Mouse (Mus musculus) MEL (cell line): ENCODE data around the gene Gm28635. TPM values are rescaled to one million over a fixed set of nuclear protein-coding genes. Genes with fewer than 3 reads are reported as not detected.

Experiments used
- DNase-seq: peaks from one replicate; pipeline ENCODE4 v3.0.0; 2011; ENCODE audit warnings: low read depth, low spot score
- H3K27ac ChIP-seq: 2 replicates; pipeline ENCODE4 v1.5.1; 2012; ENCODE audit warnings: low read depth, mild to moderate bottlenecking, control low read depth, low read length, moderate library complexity; ENCODE audit not compliant: control insufficient read depth
- H3K27me3 ChIP-seq, 2 experiments: fragments of 150-350 bp in 1 of 2; sonication (generic) in 1 of 2; 2 replicates each; pipeline ENCODE4 v1.6.1; 2012; ENCODE audit warnings: low read length in 2 of 2, mild to moderate bottlenecking in 2 of 2, improper control_type of control experiment in 1 of 2, moderate library complexity in 1 of 2; ENCODE audit not compliant: insufficient read depth in 2 of 2, control insufficient read depth in 1 of 2
- H3K36me3 ChIP-seq, 2 experiments: 2 replicates each; pipeline ENCODE4 v1.6.1; 2012 to 2014; ENCODE audit warnings: low read length in 2 of 2, improper control_type of control experiment in 1 of 2, inconsistent platforms in 1 of 2, mild to moderate bottlenecking in 1 of 2; ENCODE audit not compliant: insufficient read depth in 2 of 2, control insufficient read depth in 1 of 2
- H3K4me1 ChIP-seq, 2 experiments: fragments of 150-350 bp in 1 of 2; sonication (generic) in 1 of 2; 2 replicates each; pipeline ENCODE4 v1.6.1; 2012; ENCODE audit warnings: low read length in 2 of 2, improper control_type of control experiment in 1 of 2, mild to moderate bottlenecking in 1 of 2; ENCODE audit not compliant: insufficient read depth in 2 of 2, control insufficient read depth in 1 of 2
- H3K4me3 ChIP-seq, 2 experiments: fragments of 150-350 bp in 1 of 2; sonication (generic) in 1 of 2; 2 replicates each; pipeline ENCODE4 v1.5.1; 2012; ENCODE audit warnings: low read depth in 2 of 2, low read length in 2 of 2, mild to moderate bottlenecking in 2 of 2, moderate library complexity in 2 of 2, control low read depth in 1 of 2, improper control_type of control experiment in 1 of 2; ENCODE audit not compliant: control insufficient read depth in 1 of 2, insufficient read depth in 1 of 2
- H3K79me2 ChIP-seq: 2 replicates; pipeline ENCODE4 v1.6.1; 2012; ENCODE audit warnings: mild to moderate bottlenecking, low read length, moderate library complexity; ENCODE audit not compliant: control insufficient read depth, poor library complexity, insufficient read depth
- H3K9ac ChIP-seq: 2 replicates; pipeline ENCODE4 v1.6.1; 2012; ENCODE audit warnings: low read depth, mild to moderate bottlenecking, control low read depth, low read length, moderate library complexity; ENCODE audit not compliant: control insufficient read depth, poor library complexity, severe bottlenecking
- H3K9me3 ChIP-seq: fragments of 150-350 bp; sonication (generic); replicated peaks from 2 replicates; pipeline ENCODE4 v1.6.1; 2012; ENCODE audit warnings: mild to moderate bottlenecking, low read length, improper control_type of control experiment, moderate library complexity; ENCODE audit not compliant: insufficient read depth
- CHD2 ChIP-seq: IDR thresholded peaks from 2 replicates; pipeline ENCODE4 v1.6.1; 2011; ENCODE audit warnings: low read length, improper control_type of control experiment
- CTCF ChIP-seq, 3 experiments: IDR thresholded peaks in 2 of 3; conservative IDR thresholded peaks in 1 of 3; 2 replicates each; pipeline ENCODE4 v1.5.1; 2011 to 2012; ENCODE audit warnings: low read length in 3 of 3, low read depth in 2 of 3, mild to moderate bottlenecking in 2 of 3, improper control_type of control experiment in 1 of 3, inconsistent platforms in 1 of 3, mixed read lengths in 1 of 3, moderate library complexity in 1 of 3; ENCODE audit not compliant: control insufficient read depth in 1 of 3, insufficient read depth in 1 of 3, poor library complexity in 1 of 3, severe bottlenecking in 1 of 3
- E2F4 ChIP-seq: IDR thresholded peaks from 2 replicates; pipeline ENCODE4 v1.6.1; 2011; ENCODE audit warnings: low read depth, low read length, improper control_type of control experiment, borderline replicate concordance
- ELF1 ChIP-seq: IDR thresholded peaks from 2 replicates; pipeline ENCODE4 v1.6.1; 2014; ENCODE audit warnings: low read depth, mild to moderate bottlenecking, inconsistent platforms, low read length, improper control_type of control experiment, moderate library complexity
- GABPA ChIP-seq: IDR thresholded peaks from 2 replicates; pipeline ENCODE4 v1.6.1; 2012; ENCODE audit warnings: low read depth, mild to moderate bottlenecking, inconsistent platforms, low read length, improper control_type of control experiment, moderate library complexity
- HCFC1 ChIP-seq: IDR thresholded peaks from 2 replicates; pipeline ENCODE4 v1.6.1; 2012; ENCODE audit warnings: low read depth, mild to moderate bottlenecking, inconsistent platforms, low read length, improper control_type of control experiment, moderate library complexity
- MAFK ChIP-seq: IDR thresholded peaks from 2 replicates; pipeline ENCODE4 v1.6.1; 2011; ENCODE audit warnings: low read depth, mild to moderate bottlenecking, low read length, improper control_type of control experiment, borderline replicate concordance
- MEF2A ChIP-seq: IDR thresholded peaks from 2 replicates; pipeline ENCODE4 v1.6.1; 2014; ENCODE audit warnings: low read depth, mild to moderate bottlenecking, inconsistent platforms, low read length, improper control_type of control experiment; ENCODE audit not compliant: poor library complexity, insufficient replicate concordance, severe bottlenecking; ENCODE audit errors: extremely low read depth
- MXI1 ChIP-seq: IDR thresholded peaks from 2 replicates; pipeline ENCODE4 v1.6.1; 2011; ENCODE audit warnings: mild to moderate bottlenecking, low read depth, low read length, improper control_type of control experiment
- MYB ChIP-seq: IDR thresholded peaks from 2 replicates; pipeline ENCODE4 v1.6.1; 2011; ENCODE audit warnings: mild to moderate bottlenecking, low read depth, low read length, improper control_type of control experiment
- MYC ChIP-seq: IDR thresholded peaks from 2 replicates; pipeline ENCODE4 v1.6.1; 2011; ENCODE audit warnings: low read depth, mild to moderate bottlenecking, low read length, improper control_type of control experiment, moderate library complexity
- RAD21 ChIP-seq: IDR thresholded peaks from 2 replicates; pipeline ENCODE4 v1.6.1; 2011; ENCODE audit warnings: mild to moderate bottlenecking, low read depth, low read length, improper control_type of control experiment
- RCOR1 ChIP-seq: IDR thresholded peaks from 2 replicates; pipeline ENCODE4 v1.6.1; 2012; ENCODE audit warnings: low read depth, mild to moderate bottlenecking, inconsistent platforms, low read length, improper control_type of control experiment
- TAL1 ChIP-seq: IDR thresholded peaks from 2 replicates; pipeline ENCODE4 v1.6.1; 2012; ENCODE audit warnings: mild to moderate bottlenecking, inconsistent platforms, low read length, moderate library complexity, mixed read lengths
- TBP ChIP-seq: IDR thresholded peaks from 2 replicates; pipeline ENCODE4 v1.8.0; 2011; ENCODE audit warnings: low read depth, low read length, improper control_type of control experiment
- TCF12 ChIP-seq: IDR thresholded peaks from 2 replicates; pipeline ENCODE4 v1.6.1; 2014; ENCODE audit warnings: low read depth, mild to moderate bottlenecking, inconsistent platforms, low read length, improper control_type of control experiment, moderate library complexity
- ZC3H11A ChIP-seq: IDR thresholded peaks from 2 replicates; pipeline ENCODE4 v1.6.1; 2012; ENCODE audit warnings: low read depth, mild to moderate bottlenecking, inconsistent platforms, low read length, improper control_type of control experiment
- ZKSCAN1 ChIP-seq: IDR thresholded peaks from 2 replicates; pipeline ENCODE4 v1.6.1; 2012; ENCODE audit warnings: low read depth, mild to moderate bottlenecking, inconsistent platforms, low read length, improper control_type of control experiment, moderate library complexity
- ZMIZ1 ChIP-seq: IDR thresholded peaks from 2 replicates; pipeline ENCODE4 v1.6.1; 2012; ENCODE audit warnings: low read depth, mild to moderate bottlenecking, inconsistent platforms, low read length, improper control_type of control experiment, moderate library complexity
- polyA plus RNA-seq, 2 experiments: library from polyadenylated mRNA; stranded (reverse) in 1 of 2; unstranded in 1 of 2; fragments of >175 nt in 1 of 2; fragments of >200 nt in 1 of 2; gene quantifications; 2 replicates each; pipeline versions ENCODE4 v1.2.1 to v1.2.4; 2012; ENCODE audit warnings: low replicate concordance in 2 of 2, low read depth in 1 of 2; ENCODE audit not compliant: insufficient read length in 2 of 2, insufficient read depth in 1 of 2, missing spikeins in 1 of 2
- total RNA-seq: library from RNA; depleted of rRNA; stranded (reverse); fragments of 300-350 nt; gene quantifications from 2 replicates; pipeline ENCODE4 v1.2.3, GENCODE M21; 2012

Gm28635 gene
- total and polyA plus RNA-seq, 3 experiments: 0.19 TPM; not detected in 2

- Histone ChIP-seq H3K27ac (no peak overlapping the region), H3K79me2 (no peaks in the 10 kb centered on the region), H3K4me1 (no peaks in the 10 kb centered on the region), H3K27me3 (no peaks in the 10 kb centered on the region), H3K36me3 (peaks cover 0 to 5% of the 10 kb centered on the region in 2 experiments; a peak in 2 of 4 replicates), H3K9me3 (no peaks in the 10 kb centered on the region), H3K9ac (no peak overlapping the region), H3K4me3 (no peak overlapping the region)
- DNase-seq: no peak
- no peak for TF ChIP-seq CHD2
- TF ChIP-seq ZKSCAN1: no peak
- no peak for TF ChIP-seq MYC
- TF ChIP-seq GABPA: no peak
- TF ChIP-seq ZC3H11A: no peak
- no peak for TF ChIP-seq TAL1
- no peak for TF ChIP-seq MEF2A
- no peak for TF ChIP-seq E2F4
- no peak for TF ChIP-seq MAFK
- no peak for TF ChIP-seq ELF1
- TF ChIP-seq ZMIZ1: no peak
Measured at GRCm38 (mm10) chr2:84599270-84599888, 78.5 kb downstream of the Gm28635 start.

DNA sequence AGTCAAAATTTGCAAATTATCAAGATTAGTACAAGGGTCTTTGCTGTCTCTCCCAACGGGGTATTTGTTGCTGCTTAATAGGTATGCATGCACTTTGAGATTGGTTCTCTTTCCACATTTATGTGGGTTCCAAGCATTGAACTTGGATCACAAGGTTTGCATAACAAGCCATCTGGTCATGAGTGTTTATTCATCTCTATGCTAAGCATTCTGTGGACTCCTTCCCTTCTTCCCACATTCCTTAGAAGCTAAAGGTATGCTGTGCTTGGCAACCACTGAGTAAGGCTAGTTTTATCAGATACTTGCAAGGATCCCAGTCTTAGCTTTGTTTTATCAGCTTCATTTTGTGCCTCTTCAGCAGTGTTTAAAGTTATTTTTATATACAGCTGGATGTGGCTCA lies 80.7 kb downstream of the Gm28635 start:
- Histone ChIP-seq H3K4me3 (no peak overlapping the region), H3K27ac (no peak overlapping the region), H3K9me3 (no peaks in the 10 kb centered on the region), H3K79me2 (no peaks in the 10 kb centered on the region), H3K27me3 (no peaks in the 10 kb centered on the region), H3K9ac (no peak overlapping the region), H3K36me3 (no peaks in the 10 kb centered on the region), H3K4me1 (no peaks in the 10 kb centered on the region)
- no peak for TF ChIP-seq MAFK
- no peak for TF ChIP-seq ZC3H11A
- no peak for TF ChIP-seq MXI1
- TF ChIP-seq TCF12: no peak
- TF ChIP-seq MEF2A: no peak
- TF ChIP-seq RAD21: no peak
- no peak for TF ChIP-seq CTCF (IDR thresholded peaks at IDR 0.05 in 2 of 3, conservative IDR thresholded peaks at IDR 0.05 in 1 of 3; ENCODE audit: control insufficient read depth in 1 of 3, insufficient read depth in 1 of 3, low read depth in 2 of 3, low read length in 3 of 3, poor library complexity in 1 of 3, severe bottlenecking in 1 of 3)
- no peak for TF ChIP-seq RCOR1
- TF ChIP-seq MYB: no peak
- no peak for TF ChIP-seq HCFC1
- TF ChIP-seq TBP: no peak
- DNase-seq: no peak
